Mouse (Mus musculus): ENCODE results near the gene Klhl31. TPM values are rescaled to one million over a fixed set of nuclear protein-coding genes. Genes with fewer than 3 reads are reported as not detected.

Klhl31 gene
- total RNA-seq, 2 experiments from 2014 or later: 0.38 TPM; not detected in 1

DNA sequence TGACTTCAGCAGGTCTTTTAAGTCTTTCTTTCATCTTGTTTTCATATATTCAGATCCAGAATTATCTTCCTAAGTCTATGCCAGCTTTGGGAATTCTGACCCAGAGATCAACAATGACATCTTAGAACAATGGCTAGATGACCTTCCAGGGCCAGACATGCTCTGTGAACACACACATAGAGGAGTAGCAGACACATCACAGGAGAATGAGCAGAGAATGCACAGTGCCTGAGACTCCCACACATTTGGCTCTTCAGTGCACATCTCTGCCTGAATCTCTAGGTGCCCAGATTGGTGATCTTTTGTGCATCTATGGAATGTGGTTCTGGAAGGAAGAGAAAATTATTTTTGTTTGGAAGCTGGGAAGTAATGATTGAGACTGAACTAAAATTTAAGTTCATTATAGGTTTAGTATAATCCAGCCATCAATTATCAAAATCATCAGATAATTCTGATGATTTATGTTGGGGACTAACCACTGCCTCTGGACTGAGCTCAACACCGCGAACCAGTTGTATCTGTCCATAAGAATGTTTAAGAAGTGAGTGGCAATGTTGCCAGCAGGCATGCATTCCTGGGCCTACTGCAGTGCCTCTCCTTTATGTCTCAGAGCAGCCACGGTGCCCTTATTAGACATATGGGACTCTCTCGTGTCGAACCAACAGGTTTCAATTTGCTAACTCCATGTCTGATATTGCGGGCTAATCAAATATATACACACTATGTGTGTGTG, 12.8 kb upstream of the Klhl31 start:
- DNase-seq (ENCODE audit: low spot score in 2 of 2): no peak

DNA sequence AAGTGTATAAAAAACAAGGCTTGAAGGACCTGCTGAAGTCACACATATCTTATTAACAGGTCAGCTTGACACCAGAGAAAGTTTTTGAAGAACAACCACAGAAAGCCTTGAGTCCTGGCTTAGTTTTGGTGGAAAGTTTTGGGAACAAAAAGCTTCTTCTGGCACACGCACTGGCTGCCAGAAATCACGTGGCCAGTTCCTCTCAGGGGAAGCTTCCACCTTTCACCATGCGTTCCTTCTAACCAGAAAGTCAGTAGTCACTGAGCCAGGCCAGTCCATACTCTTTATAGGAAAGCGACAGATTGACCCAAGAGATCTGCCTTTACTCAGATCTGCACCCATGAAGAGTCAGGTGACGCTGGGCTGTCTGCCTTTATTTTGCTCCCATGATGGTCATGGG, 12.1 kb upstream of the Klhl31 start:
- DNase-seq (ENCODE audit: low spot score in 2 of 2): no peak

GRCm38 (mm10) chr9:77628676-77629075, 7.6 kb upstream of the Klhl31 start:
- no peak for DNase-seq (ENCODE audit: low spot score in 2 of 2)

DNA sequence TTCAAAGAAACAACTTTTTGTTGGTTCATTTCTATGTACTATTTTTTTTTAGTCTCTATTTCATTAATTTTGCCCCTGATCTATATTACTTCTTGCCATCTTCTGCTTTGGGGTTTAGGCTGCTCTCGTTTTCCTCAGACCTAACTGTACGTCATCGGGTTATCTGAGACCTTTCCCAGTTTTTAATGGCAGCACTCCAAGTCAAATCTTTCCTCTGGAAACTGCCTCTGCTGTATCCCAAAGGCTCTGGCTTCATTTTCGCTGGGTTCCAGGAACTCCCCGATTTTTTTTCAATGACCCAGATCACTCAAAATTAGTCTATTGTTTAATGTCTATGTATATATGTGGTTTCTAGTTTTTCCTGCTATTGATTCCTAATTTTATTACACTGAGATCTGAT, 6.6 kb upstream of the Klhl31 start:
- DNase-seq (ENCODE audit: low spot score in 2 of 2): no peak

GRCm38 (mm10) chr9:77630764-77631163, 5.5 kb upstream of the Klhl31 start:
- no peak for DNase-seq (ENCODE audit: low spot score in 2 of 2)

DNA sequence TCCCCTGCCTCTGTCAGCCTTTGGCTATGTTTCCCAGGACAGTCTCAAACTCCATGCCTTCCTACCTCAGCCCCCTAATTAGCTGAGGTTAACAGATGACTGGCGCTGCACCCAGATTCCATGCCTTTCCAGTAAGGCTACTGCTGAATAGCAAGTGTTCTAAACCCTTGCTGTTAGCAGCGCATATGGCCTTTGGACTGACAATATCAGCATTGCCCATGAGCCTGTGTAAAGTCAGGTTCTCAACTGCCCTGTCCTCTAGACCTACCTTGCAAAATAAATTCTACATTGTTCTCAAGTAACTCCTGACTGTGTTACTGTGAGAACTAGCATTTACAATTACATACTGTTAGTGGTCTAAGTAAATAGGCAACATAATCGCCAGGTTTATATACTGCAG, 3.9 kb upstream of the Klhl31 start:
- DNase-seq (ENCODE audit: low spot score in 2 of 2): no peak

- no peak for DNase-seq (ENCODE audit: low spot score in 2 of 2)
Observed at GRCm38 (mm10) chr9:77636003-77636402, 297 bp upstream of the Klhl31 start.

- no peak for DNase-seq (ENCODE audit: low spot score in 2 of 2)
Observed at GRCm38 (mm10) chr9:77637357-77637756, 1.1 kb downstream of the Klhl31 start.

DNA sequence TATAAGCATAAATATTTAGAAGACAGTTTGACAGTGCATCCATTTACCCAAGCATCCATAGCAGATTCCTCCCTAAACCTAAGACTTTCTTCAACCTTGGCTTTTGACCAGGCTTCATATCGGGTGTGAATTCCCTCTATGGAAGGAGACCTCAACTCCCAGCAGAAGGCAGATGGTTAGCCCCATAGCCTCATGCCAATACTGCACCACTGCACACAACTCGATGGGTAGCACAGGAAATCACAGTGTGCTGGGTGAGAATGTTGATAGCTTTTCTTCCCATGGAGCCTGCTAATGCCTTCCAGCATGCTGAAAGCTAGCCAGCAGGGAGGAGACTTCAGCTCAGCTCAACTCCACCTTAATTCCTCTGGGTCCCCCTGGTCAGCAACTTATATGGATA, 8.9 kb downstream of the Klhl31 start:
- no peak for DNase-seq (ENCODE audit: low spot score in 2 of 2)

- DNase-seq (ENCODE audit: low spot score in 2 of 2): no peak
Observed at GRCm38 (mm10) chr9:77651847-77652246, 15.5 kb downstream of the Klhl31 start.

DNA sequence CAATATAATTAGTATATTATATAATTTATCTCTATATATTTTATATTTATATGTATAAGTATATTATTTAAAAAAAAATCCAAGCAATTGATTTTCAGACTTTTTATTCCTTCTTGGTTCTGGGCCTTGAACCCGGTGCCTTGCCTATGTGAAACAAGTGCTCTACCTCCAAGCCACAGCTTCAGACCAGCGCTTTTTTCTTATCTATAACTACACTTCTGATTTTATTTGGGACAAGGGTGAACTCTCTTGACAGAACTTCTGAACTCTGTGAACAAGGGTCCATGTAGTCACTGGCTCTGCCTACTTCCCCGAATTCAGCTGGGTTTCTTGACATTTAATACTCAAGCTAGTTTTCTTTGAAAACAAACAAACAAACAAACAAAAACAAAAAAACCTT, 17.6 kb downstream of the Klhl31 start:
- DNase-seq (ENCODE audit: low spot score in 2 of 2): no peak

- peak; percentile 29 to 33 for DNase-seq (ENCODE audit: low spot score in 2 of 2)
Observed at GRCm38 (mm10) chr9:77655181-77655934, 19.1 kb downstream of the Klhl31 start.

DNA sequence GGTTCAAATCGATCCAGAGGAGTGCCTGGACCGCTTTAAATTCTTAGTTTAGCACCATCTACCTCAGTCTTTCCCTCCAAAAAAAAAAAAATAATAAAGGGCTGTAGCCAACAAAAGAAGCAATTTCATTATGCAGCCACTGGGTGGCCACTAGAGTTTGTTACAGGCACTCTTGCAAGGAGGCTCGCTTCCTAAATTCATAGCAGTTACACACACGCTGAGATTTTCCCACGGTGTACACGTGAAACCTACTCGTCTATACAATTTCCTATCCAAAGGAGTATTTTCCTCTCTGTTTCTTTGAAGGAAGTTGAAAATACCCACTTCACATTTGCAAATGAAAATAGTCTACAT, 19.6 kb downstream of the Klhl31 start:
- peak; percentile 16 to 36 for DNase-seq (ENCODE audit: low spot score in 2 of 2)

DNA sequence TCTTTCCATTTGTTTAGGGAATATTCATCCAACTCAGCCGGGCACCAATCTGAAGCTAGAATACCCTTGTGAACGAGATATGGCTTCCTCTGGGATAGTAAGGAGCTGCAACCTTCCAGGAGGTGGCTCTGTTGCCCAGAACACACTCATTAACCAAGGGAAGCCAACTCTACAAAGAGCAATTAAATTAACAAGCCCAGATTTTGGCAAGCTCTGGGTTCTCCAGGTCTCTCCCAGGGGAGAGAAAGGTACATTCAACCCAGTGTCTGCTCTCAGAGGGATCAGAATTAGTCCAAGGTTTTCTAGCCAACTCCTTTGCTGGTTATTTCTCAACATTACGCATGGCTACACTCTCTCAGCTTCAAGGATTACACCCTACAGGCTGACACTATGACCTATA, 26.6 kb downstream of the Klhl31 start:
- no peak for DNase-seq (ENCODE audit: low spot score in 2 of 2)

DNA sequence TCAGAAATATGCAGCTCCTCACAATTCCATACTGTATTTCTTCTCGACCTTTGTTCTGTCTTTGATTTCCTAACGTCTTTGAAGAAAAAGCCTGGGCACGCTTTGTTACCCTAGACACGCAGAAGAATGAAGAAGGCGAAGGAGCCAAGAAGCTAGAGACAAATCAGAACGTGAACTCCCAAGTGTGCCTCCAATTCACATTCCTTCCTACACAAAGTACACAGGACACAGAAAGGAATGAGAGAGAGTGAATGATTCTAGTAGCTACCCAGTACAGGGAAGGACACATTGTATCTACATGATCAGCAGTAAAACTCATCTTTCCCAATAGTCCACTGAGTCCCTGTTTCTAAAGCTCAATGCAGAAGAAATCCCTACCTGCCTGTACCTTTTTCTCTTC, 33.8 kb downstream of the Klhl31 start:
- no peak for DNase-seq (ENCODE audit: low spot score in 2 of 2)

DNA sequence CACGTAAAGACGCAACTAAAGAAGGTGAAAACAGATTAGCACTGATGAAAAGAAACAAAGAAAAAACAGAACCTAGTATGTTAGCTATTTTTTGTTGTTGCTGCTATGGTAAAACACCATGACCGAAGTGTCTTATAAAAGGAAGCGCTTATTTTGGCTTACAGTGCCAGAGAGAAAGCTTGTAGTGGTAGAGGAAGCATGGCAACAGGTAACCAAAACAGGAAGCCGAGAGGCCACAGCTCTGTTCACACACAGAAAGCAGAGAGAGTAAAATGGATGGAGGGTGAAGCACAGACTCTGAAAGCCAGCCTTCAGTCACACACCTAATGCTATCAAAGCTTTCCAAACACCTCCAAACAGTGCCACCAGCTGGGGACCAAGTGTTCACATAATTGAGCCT, 34.7 kb downstream of the Klhl31 start:
- DNase-seq (ENCODE audit: low spot score in 2 of 2): no peak

DNA sequence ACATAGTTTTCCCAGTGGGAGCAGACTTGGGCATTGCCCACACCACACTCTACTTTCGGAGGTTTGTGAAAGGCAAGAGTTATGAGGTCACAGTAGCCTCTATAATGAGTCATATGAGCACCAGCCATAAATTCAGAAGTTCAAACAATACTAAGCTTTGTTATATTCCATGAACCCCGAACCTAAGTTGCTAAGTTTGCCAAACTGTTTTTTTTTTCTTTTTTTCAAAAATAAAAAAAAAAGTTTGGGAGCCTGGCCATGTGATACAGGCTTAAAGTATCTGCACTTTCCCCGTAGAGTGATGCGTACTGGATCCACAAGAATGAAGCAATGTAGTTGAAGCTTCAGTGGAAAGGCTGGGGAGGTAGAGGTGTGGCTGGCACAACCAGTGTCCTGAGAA, 36.9 kb downstream of the Klhl31 start:
- no peak for DNase-seq (ENCODE audit: low spot score in 2 of 2)

DNA sequence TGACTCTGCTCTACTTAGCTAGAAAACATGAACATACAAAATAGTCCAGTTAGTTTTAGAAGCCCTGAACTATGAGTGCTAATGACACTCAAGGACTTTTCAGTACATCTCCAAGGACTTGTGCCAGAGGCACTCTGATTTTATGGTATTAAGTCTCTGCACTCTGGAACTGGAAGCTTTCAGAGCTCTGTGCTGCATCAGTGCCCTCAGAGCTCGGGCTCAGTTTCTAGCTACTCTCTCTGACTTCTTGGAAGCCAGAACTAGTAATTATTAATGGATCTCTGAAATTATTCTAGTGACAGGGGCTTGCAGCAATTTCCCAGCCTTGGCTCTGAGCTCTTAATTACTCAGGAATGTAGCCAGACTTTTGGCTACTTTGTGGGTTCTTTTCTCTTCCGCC, 37.7 kb downstream of the Klhl31 start:
- no peak for DNase-seq (ENCODE audit: low spot score in 2 of 2)

- no peak for DNase-seq (ENCODE audit: low spot score in 2 of 2)
Observed at GRCm38 (mm10) chr9:77684938-77685337, 48.6 kb downstream of the Klhl31 start.

GRCm38 (mm10) chr9:77685825-77686500, 49.7 kb downstream of the Klhl31 start:
- no peak for DNase-seq (ENCODE audit: low spot score in 2 of 2)

DNA sequence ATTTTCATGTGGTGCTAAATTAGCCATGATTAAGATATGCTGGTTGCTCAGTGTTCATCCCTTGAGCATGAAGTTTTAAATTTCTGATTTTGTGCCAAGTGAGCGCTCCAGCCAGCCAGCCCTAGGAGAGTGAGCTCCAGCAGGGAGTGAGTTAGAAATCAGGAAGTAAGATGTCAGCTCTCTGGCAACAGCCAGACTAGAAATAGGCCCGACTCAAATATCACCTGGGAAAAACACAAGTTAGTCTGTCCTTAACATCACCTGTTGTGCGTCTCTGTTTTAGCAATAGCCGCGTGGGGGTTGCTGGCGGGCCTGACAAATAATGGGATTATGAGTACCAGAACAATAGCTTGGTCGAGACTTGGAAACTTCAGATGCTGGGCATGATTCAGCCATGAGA, 56.4 kb downstream of the Klhl31 start:
- DNase-seq (ENCODE audit: low spot score in 2 of 2): no peak

GRCm38 (mm10) chr9:77693405-77693804, 57.1 kb downstream of the Klhl31 start:
- DNase-seq (ENCODE audit: low spot score in 2 of 2): no peak

Measured in adrenal gland, adult 18-20 months (tissue).